Mouse (Mus musculus): ENCODE measurements around the gene Cars. TPM values are rescaled to one million over a fixed set of nuclear protein-coding genes. Genes with fewer than 3 reads are reported as not detected.
"Not testable (repeated sequence)": the region's sequence is repeated elsewhere in the genome, so short reads cannot be mapped to it uniquely, and the experiment has no call there.

Cars gene
- 9.5 and 13.6 TPM in 2 replicates for polyA plus RNA-seq (2012; rRNA removed)

DNA sequence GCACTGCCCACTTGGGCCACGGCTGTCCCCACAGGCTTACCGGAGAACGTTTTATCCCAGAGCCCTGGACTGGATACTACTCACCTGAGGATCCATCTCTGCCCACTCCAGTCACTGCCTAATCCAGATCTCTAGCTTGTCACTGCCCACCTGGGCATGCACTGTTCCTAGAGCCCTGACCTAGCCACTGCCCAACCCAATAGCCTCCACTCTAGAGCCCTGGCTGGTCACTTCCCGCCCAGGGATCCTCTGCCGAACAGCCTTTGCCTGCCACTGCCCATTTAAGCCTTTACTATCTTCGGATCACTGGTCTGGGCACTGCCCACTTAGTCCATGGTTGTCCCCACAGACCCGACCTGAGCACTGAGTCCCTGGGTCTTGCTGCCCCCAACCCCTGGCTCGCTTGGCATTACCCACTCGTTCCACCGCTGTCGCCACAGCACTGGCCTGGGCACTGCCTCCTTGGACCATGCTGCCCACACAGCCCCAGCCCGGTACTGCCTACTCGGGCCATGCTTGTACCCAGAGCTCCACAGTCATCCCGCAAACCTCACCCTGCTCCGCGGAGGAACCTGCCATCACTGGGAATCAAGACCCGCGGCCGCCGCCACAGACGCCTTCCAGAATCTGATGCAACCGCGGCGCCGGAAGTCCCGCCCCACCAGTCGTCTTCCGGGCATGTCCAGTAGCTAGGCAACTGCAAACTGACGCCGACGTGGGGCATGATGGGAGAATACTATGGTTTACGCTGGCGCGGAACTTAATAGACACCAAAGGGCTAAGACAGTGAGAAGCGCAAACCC is at the start of gene Cars:
Cars (minus strand) TSS at position 663 of the 803 bp plus-strand sequence.
- 2% methylated on average over 35 of the region's 35 CpGs for WGBS
- no peak for TF ChIP-seq CTCF (IDR thresholded peaks at IDR 0.05; ENCODE audit: extremely low read depth, insufficient read length, insufficient replicate concordance, low read depth, low read length)
- TF ChIP-seq POLR2A (IDR thresholded peaks at IDR 0.05; ENCODE audit: low read depth, low read length) = peak; percentile 58
- Histone ChIP-seq H3K27ac (ENCODE audit: insufficient read depth, low read depth, low read length) (no peak within 1 kb of the TSS), H3K27me3 (ENCODE audit: control insufficient read depth, insufficient read depth, low read length) (no peaks in the 10 kb centered on the region), H3K4me1 (ENCODE audit: control insufficient read depth, insufficient read depth, insufficient read length, low read length) (peaks cover 11% of the 10 kb centered on the region), H3K4me3 (ENCODE audit: low read depth, low read length) (peak within 1 kb of the TSS; percentile 80), H3K36me3 (ENCODE audit: control insufficient read depth, insufficient read depth, low read length) (no peaks in the 10 kb centered on the region)

DNA sequence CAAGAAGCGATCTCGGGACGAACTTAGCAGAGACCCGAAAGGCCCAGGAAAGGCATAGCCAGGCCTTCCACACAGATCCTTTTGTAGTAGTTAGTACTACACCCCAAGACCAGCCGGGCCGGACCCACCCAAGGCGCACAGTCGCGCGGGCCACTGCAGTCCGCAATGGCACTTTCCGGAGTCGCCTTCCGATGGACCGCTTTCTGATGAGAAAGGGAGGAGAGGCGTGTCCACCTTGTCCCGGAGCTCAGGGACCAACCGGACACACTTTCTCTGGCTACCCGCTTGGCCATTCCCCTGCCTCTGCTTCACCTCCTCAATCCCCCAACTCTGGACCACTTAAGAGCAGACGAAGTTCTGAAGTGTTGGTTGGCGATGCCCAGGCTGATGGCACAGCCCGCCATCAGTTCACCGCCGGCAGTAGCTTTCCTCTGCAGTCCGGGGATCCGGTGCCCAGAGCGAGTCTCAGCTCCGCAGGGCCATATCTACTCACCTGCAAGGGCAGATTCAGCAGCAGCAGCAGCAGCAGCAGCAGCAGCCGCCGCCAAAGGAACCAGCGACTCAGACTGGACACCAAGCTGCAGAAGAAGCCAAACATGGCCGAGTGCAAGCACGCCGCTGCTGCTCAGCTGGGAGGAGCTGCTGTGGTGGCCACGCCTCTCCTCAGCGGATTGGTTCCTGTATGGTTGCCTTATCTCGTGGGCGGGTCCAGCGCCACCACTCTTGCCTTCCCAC is 49.3 kb upstream of the Cars start, which contains the start of gene Tnfrsf22:
Tnfrsf22 (minus strand) TSS at position 628 of the 735 bp plus-strand sequence.
- Histone ChIP-seq H3K27me3 (ENCODE audit: control insufficient read depth, insufficient read depth, low read length) (no peaks in the 10 kb centered on the region), H3K27ac (ENCODE audit: insufficient read depth, low read depth, low read length) (no peak within 1 kb of the TSS), H3K4me3 (ENCODE audit: low read depth, low read length) (peak within 1 kb of the TSS; percentile 79), H3K4me1 (ENCODE audit: control insufficient read depth, insufficient read depth, insufficient read length, low read length) (0 out of 2 replicates have a peak, but pooled peaks cover 2% of the 10 kb centered on the region), H3K36me3 (ENCODE audit: control insufficient read depth, insufficient read depth, low read length) (no peaks in the 10 kb centered on the region)
- TF ChIP-seq CTCF (IDR thresholded peaks at IDR 0.05; ENCODE audit: extremely low read depth, insufficient read length, insufficient replicate concordance, low read depth, low read length) (no peak), POLR2A (IDR thresholded peaks at IDR 0.05; ENCODE audit: low read depth, low read length) (no peak)
- 5% methylated on average over 39 of the region's 39 CpGs for WGBS

DNA sequence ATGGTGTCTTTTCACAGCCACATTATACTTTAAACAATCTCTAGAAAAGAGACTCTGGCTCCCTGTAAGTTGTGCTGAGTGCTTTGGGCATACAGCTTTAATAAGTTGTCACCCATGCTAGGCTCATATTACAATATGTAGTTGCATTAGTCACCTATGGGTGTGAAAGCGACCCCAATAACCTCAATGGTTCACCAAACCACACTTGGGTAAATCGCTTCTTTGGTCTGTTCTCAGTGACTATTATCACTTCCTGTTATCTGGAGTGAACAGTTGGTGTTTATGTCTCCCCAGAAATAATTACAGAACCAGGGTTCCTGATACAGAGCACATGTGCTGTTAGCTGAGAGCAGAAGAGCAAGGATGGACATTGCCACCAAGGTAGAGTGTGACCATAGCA is 44.1 kb upstream of the Cars start:
- not testable (repeated sequence) for H3K27me3 ChIP-seq (ENCODE audit: control insufficient read depth, insufficient read depth, low read length); H3K4me3 ChIP-seq (ENCODE audit: low read depth, low read length); H3K36me3 ChIP-seq (ENCODE audit: control insufficient read depth, insufficient read depth, low read length); H3K27ac ChIP-seq (ENCODE audit: insufficient read depth, low read depth, low read length); H3K4me1 ChIP-seq (ENCODE audit: control insufficient read depth, insufficient read depth, insufficient read length, low read length)
- 79% methylated on average over 2 of the region's 2 CpGs for WGBS

DNA sequence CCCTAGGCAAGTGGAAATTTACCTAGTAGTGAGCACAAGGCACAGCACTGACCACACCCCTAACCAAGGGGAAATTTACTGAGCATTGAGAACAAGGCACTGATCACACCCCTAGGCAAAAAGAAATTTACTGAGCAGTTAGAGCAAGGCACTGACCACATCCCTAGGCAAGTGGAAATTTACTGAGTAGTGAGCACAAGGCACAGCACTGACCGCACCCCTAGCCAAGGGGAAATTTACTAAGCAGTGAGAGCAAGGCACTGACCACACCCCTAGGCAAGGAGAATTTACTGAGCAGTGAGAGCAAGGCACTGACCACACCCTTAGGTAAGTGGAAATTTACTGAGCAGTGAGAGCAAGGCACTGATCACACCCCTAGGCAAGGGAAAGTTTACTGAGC is 36.8 kb upstream of the Cars start:
- Histone ChIP-seq H3K4me3 (ENCODE audit: low read depth, low read length) (no peak overlapping the region), H3K4me1 (ENCODE audit: control insufficient read depth, insufficient read depth, insufficient read length, low read length) (no peaks in the 10 kb centered on the region), H3K27me3 (ENCODE audit: control insufficient read depth, insufficient read depth, low read length) (no peaks in the 10 kb centered on the region; the same call in 1 of the 2 replicates), H3K27ac (ENCODE audit: insufficient read depth, low read depth, low read length) (no peak overlapping the region), H3K36me3 (ENCODE audit: control insufficient read depth, insufficient read depth, low read length) (no peaks in the 10 kb centered on the region)
- 83% methylated on average over 1 of the region's 1 CpGs for WGBS
- no peak for TF ChIP-seq CTCF (IDR thresholded peaks at IDR 0.05; ENCODE audit: extremely low read depth, insufficient read length, insufficient replicate concordance, low read depth, low read length)

DNA sequence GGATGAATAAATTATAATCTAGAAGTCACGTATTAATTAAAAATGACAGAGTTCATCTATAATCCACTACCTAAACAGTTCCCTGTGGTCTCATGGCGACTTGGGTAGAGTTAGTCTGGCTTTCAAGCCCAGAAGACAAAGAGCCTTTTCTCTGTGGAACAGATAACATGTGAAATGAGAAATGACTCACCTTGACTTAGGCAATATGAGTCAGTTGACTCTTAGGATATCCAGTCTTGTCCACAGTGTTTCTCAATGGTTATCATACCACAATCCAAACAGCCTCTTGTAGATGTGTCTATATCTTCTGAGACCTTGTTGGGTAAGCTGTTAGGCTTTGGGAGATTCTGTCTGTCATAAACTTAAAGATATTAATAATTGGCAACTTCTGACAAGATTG is 31.6 kb upstream of the Cars start:
- TF ChIP-seq CTCF (IDR thresholded peaks at IDR 0.05; ENCODE audit: extremely low read depth, insufficient read length, insufficient replicate concordance, low read depth, low read length) = no peak
- TF ChIP-seq POLR2A (IDR thresholded peaks at IDR 0.05; ENCODE audit: low read depth, low read length) = no peak
- Histone ChIP-seq H3K27ac (ENCODE audit: insufficient read depth, low read depth, low read length) (no peak overlapping the region), H3K36me3 (ENCODE audit: control insufficient read depth, insufficient read depth, low read length) (no peaks in the 10 kb centered on the region), H3K4me3 (ENCODE audit: low read depth, low read length) (no peak overlapping the region), H3K27me3 (ENCODE audit: control insufficient read depth, insufficient read depth, low read length) (no peaks in the 10 kb centered on the region; the same call in 1 of the 2 replicates), H3K4me1 (ENCODE audit: control insufficient read depth, insufficient read depth, insufficient read length, low read length) (no peaks in the 10 kb centered on the region)
- 45% methylated on average over 2 of the region's 2 CpGs for WGBS

GRCm38 (mm10) chr7:143629501-143629900 is 29.6 kb upstream of the Cars start:
- no peaks in the 10 kb centered on the region for H3K36me3 ChIP-seq (ENCODE audit: control insufficient read depth, insufficient read depth, low read length)
- TF ChIP-seq CTCF (IDR thresholded peaks at IDR 0.05; ENCODE audit: extremely low read depth, insufficient read length, insufficient replicate concordance, low read depth, low read length) (no peak), POLR2A (IDR thresholded peaks at IDR 0.05; ENCODE audit: low read depth, low read length) (no peak)
- H3K4me3 ChIP-seq (ENCODE audit: low read depth, low read length) = no peak overlapping the region
- no peak overlapping the region for H3K27ac ChIP-seq (ENCODE audit: insufficient read depth, low read depth, low read length)
- H3K27me3 ChIP-seq (ENCODE audit: control insufficient read depth, insufficient read depth, low read length) = no peaks in the 10 kb centered on the region; the same call in 1 of the 2 replicates
- whole genome bisulfite sequencing = 0% methylated on average over 1 of the region's 1 CpGs
- H3K4me1 ChIP-seq (ENCODE audit: control insufficient read depth, insufficient read depth, insufficient read length, low read length) = no peaks in the 10 kb centered on the region

DNA sequence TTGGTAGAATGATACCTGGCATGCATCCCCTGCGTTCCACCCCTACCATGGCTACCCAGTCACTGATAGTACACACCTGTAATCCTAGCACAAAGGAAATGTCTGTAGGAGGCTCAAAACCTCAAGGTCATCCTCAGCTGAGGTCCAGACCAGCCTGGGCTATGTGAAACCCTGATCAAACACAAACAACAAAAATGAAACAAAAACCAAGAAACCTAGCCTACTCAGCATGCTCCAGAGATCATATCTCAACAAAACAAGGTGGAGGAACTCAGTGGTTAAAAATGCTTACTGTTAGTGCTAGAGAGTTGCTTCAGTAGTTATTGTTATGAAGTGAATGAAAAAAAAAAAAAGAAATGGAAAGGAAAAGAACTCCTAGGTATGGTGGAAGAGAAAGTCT is 28.6 kb upstream of the Cars start, which contains the start of gene Tnfrsf26:
Tnfrsf26 (minus strand) TSS at position 183 of the 400 bp plus-strand sequence.
- WGBS = 79% methylated on average over 1 of the region's 1 CpGs
- peak within 1 kb of the TSS; percentile 69 for H3K27ac ChIP-seq (ENCODE audit: insufficient read depth, low read depth, low read length)
- TF ChIP-seq CTCF (IDR thresholded peaks at IDR 0.05; ENCODE audit: extremely low read depth, insufficient read length, insufficient replicate concordance, low read depth, low read length) (no peak), POLR2A (IDR thresholded peaks at IDR 0.05; ENCODE audit: low read depth, low read length) (no peak)
- no peaks in the 10 kb centered on the region; the same call in 1 of the 2 replicates for H3K27me3 ChIP-seq (ENCODE audit: control insufficient read depth, insufficient read depth, low read length)
- no peaks in the 10 kb centered on the region for H3K36me3 ChIP-seq (ENCODE audit: control insufficient read depth, insufficient read depth, low read length)
- peak within 1 kb of the TSS; percentile 40; the same call in 1 of the 2 replicates for H3K4me3 ChIP-seq (ENCODE audit: low read depth, low read length)
- no peaks in the 10 kb centered on the region for H3K4me1 ChIP-seq (ENCODE audit: control insufficient read depth, insufficient read depth, insufficient read length, low read length)

Measured in small intestine, adult 2 months (tissue).